Mouse (Mus musculus) liver, embryonic 16.5 days (tissue): ENCODE data around the gene Pfn1. TPM values are rescaled to one million over a fixed set of nuclear protein-coding genes. Genes with fewer than 3 reads are reported as not detected.

Experiments
- ATAC-seq: fragments of 200-750 bp; cut with Nextera tagmentation; 2 replicates; pipeline ENCODE4 v1.8.0; 2017; ENCODE audit warnings: low read depth, mild to moderate bottlenecking, moderate number of reproducible peaks, moderate library complexity
- H3K27ac ChIP-seq: fragments of 300-500 bp; sonication (generic); 2 replicates; pipeline ENCODE4 v1.5.1; 2014; ENCODE audit warnings: mild to moderate bottlenecking, low read length
- H3K27me3 ChIP-seq: fragments of 300-500 bp; sonication (generic); 2 replicates; pipeline ENCODE4 v1.6.1; 2014; ENCODE audit warnings: low read depth, low read length, mixed read lengths; ENCODE audit not compliant: control insufficient read depth, insufficient read depth
- H3K36me3 ChIP-seq: fragments of 300-500 bp; sonication (generic); 2 replicates; pipeline ENCODE4 v1.6.1; 2014; ENCODE audit warnings: mild to moderate bottlenecking; ENCODE audit not compliant: control insufficient read depth, insufficient read depth
- H3K4me1 ChIP-seq: fragments of 300-500 bp; sonication (generic); 2 replicates; pipeline ENCODE4 v1.6.1; 2014; ENCODE audit warnings: low read depth, low read length, mixed read lengths; ENCODE audit not compliant: control insufficient read depth
- H3K4me2 ChIP-seq: fragments of 300-500 bp; sonication (generic); 2 replicates; pipeline ENCODE4 v1.6.1; 2014; ENCODE audit warnings: low read depth, low read length, mixed read lengths
- H3K4me3 ChIP-seq: fragments of 300-500 bp; sonication (generic); 2 replicates; pipeline ENCODE4 v1.5.1; 2014; ENCODE audit warnings: low read depth, mild to moderate bottlenecking, low read length
- H3K9ac ChIP-seq: fragments of 300-500 bp; sonication (generic); 2 replicates; pipeline ENCODE4 v1.6.1; 2014; ENCODE audit warnings: low read depth, low read length
- H3K9me3 ChIP-seq: fragments of 300-500 bp; sonication (generic); replicated peaks from 2 replicates; pipeline ENCODE4 v1.6.1; 2016; ENCODE audit warnings: low read length; ENCODE audit not compliant: control insufficient read depth
- WGBS: fragments of 180-500 bp; shearing (Covaris S2); extraction: QIAGEN DNeasy Blood & Tissue Kit; methylation state at CpG from one replicate; pipeline ENCODE4 v1.1.7; 2014; ENCODE audit not compliant: insufficient replicate concordance; 5-methylcytosine and 5-hydroxymethylcytosine counted together
- polyA plus RNA-seq: library from polyadenylated mRNA; unstranded; fragments of >200 nt; fragmentation: Nextera tagmentation; extraction: Ambion mirVana; gene quantifications from 2 replicates; pipeline ENCODE4 v1.2.1, GENCODE M21; 2015

Pfn1 gene
- polyA plus RNA-seq, 1 experiment from 2014 or later: 965 TPM

- Histone ChIP-seq H3K27me3 (no peaks in the 10 kb centered on the region), H3K9ac (peak within 1 kb of the TSS; percentile 84), H3K4me3 (peak within 1 kb of the TSS; percentile 81), H3K9me3 (no peaks in the 10 kb centered on the region), H3K4me2 (peak within 1 kb of the TSS; percentile 98), H3K4me1 (peaks cover 27% of the 10 kb centered on the region), H3K36me3 (peaks cover 10% of the 10 kb centered on the region), H3K27ac (peak within 1 kb of the TSS; percentile 98)
- under 1% methylated on average over 44 of the region's 44 CpGs for WGBS
- ATAC-seq: peak; percentile 91
Measured at GRCm38 (mm10) chr11:70668771-70669505, 14.5 kb upstream of the Pfn1 start, which contains the start of gene Spag7. TSS of gene Spag7 (minus strand) at chr11:70669416.

- H3K4me2 ChIP-seq: peak overlapping the region; percentile 98
- peaks cover 14% of the 10 kb centered on the region for H3K36me3 ChIP-seq
- H3K9ac ChIP-seq: peak overlapping the region; percentile 57
- no peaks in the 10 kb centered on the region for H3K9me3 ChIP-seq
- peaks cover 27% of the 10 kb centered on the region for H3K4me1 ChIP-seq
- under 1% methylated on average over 15 of the region's 15 CpGs for WGBS
- ATAC-seq: peak; percentile 49
- H3K27ac ChIP-seq: peak overlapping the region; percentile 95
- H3K27me3 ChIP-seq: no peaks in the 10 kb centered on the region
- H3K4me3 ChIP-seq: peak overlapping the region; percentile 81
Measured at GRCm38 (mm10) chr11:70668335-70668770, 13.9 kb upstream of the Pfn1 start.

- Histone ChIP-seq H3K36me3 (peaks cover 20% of the 10 kb centered on the region), H3K9ac (peak overlapping the region; percentile 57), H3K4me2 (peak overlapping the region; percentile 98), H3K27ac (peak overlapping the region; percentile 95), H3K9me3 (no peaks in the 10 kb centered on the region), H3K4me1 (peaks cover 27% of the 10 kb centered on the region), H3K4me3 (peak overlapping the region; percentile 81), H3K27me3 (no peaks in the 10 kb centered on the region)
- ATAC-seq: no peak
- 63% methylated on average over 14 of the region's 14 CpGs for WGBS
Measured at GRCm38 (mm10) chr11:70667271-70668150, 13.1 kb upstream of the Pfn1 start.

- Histone ChIP-seq H3K36me3 (peaks cover 24% of the 10 kb centered on the region), H3K27ac (no peak overlapping the region)
Measured at GRCm38 (mm10) chr11:70666687-70667086, 12.2 kb upstream of the Pfn1 start.

DNA sequence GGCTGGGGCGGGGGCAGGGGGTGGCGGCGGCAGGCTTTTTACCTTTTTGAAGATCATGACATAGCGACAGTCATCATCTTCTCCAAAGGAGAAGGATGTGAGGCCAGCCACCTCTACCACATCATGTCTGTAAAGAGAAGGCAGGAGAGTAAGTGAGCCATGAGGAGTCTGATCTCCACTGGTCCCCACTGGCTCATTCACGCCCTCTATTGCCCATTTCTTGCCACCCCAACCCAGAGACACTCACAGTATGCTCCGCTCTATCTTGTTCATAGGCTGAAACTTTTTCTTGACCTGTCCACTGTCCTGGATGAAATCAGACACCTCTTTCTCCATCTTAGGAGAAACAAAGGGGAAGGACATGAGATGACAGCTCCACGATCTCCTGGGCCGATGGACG lies 10.3 kb upstream of the Pfn1 start:
- Histone ChIP-seq H3K9ac (no peak overlapping the region), H3K27me3 (no peaks in the 10 kb centered on the region), H3K4me3 (no peak overlapping the region), H3K27ac (no peak overlapping the region), H3K4me2 (no peak overlapping the region), H3K9me3 (no peaks in the 10 kb centered on the region), H3K4me1 (peaks cover 13% of the 10 kb centered on the region), H3K36me3 (peaks cover 24% of the 10 kb centered on the region)
- no peak for ATAC-seq
- WGBS: 83% methylated on average over 9 of the region's 9 CpGs

More at GRCm38 (mm10) chr11:70666687-70667086, 12.2 kb upstream of the Pfn1 start:
- Histone ChIP-seq H3K9me3 (no peaks in the 10 kb centered on the region), H3K4me1 (peaks cover 22% of the 10 kb centered on the region), H3K27me3 (no peaks in the 10 kb centered on the region), H3K9ac (no peak overlapping the region), H3K4me2 (0 out of 2 replicates have a peak overlapping the region, but pooled peaks have one; percentile 98), H3K4me3 (no peak overlapping the region)
- ATAC-seq: no peak
- 80% methylated on average over 8 of the region's 8 CpGs for WGBS

- no peak overlapping the region for H3K4me2 ChIP-seq
- no peaks in the 10 kb centered on the region for H3K9me3 ChIP-seq
- H3K36me3 ChIP-seq: peaks cover 24% of the 10 kb centered on the region
- no peak overlapping the region for H3K4me3 ChIP-seq
- no peak overlapping the region for H3K9ac ChIP-seq
- no peak for ATAC-seq
- H3K27ac ChIP-seq: no peak overlapping the region
- H3K4me1 ChIP-seq: peaks cover 13% of the 10 kb centered on the region
- no peaks in the 10 kb centered on the region for H3K27me3 ChIP-seq
- 81% methylated on average over 6 of the region's 6 CpGs for WGBS
Measured at GRCm38 (mm10) chr11:70663957-70664356, 9.5 kb upstream of the Pfn1 start.

- no peak overlapping the region for H3K27ac ChIP-seq
- WGBS: 83% methylated on average over 8 of the region's 8 CpGs
- no peaks in the 10 kb centered on the region for H3K27me3 ChIP-seq
- no peak for ATAC-seq
- H3K36me3 ChIP-seq: peaks cover 24% of the 10 kb centered on the region
- no peak overlapping the region for H3K9ac ChIP-seq
- peaks cover 10% of the 10 kb centered on the region for H3K4me1 ChIP-seq
- no peaks in the 10 kb centered on the region for H3K9me3 ChIP-seq
- H3K4me2 ChIP-seq: no peak overlapping the region
- H3K4me3 ChIP-seq: no peak overlapping the region
Measured at GRCm38 (mm10) chr11:70663101-70663500, 8.7 kb upstream of the Pfn1 start.

DNA sequence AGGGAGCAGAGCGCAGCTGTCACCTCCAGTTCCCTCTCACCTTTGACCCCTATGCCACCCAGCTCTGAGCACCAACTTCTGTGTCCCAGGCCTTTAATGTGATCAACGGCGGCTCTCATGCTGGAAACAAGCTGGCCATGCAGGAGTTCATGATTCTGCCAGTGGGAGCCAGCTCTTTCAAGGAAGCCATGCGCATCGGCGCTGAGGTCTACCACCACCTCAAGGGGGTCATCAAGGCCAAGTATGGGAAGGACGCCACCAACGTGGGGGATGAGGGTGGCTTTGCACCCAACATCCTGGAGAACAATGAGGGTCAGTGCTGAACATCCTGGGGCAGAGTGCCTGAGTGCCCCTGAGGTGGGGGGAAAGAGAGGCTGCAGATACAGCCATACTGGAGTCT lies 6.1 kb upstream of the Pfn1 start:
- Histone ChIP-seq H3K4me3 (no peak overlapping the region), H3K9me3 (no peaks in the 10 kb centered on the region)
- WGBS: 77% methylated on average over 8 of the region's 8 CpGs

More for the DNA sequence above, 6.1 kb upstream of the Pfn1 start:
- no peak overlapping the region for H3K4me2 ChIP-seq
- no peak overlapping the region for H3K9ac ChIP-seq
- no peak for ATAC-seq
- H3K4me1 ChIP-seq: peaks cover 14% of the 10 kb centered on the region
- no peak overlapping the region for H3K27ac ChIP-seq
- peaks cover 2% of the 10 kb centered on the region; the same call in 1 of the 2 replicates for H3K27me3 ChIP-seq
- peaks cover 24% of the 10 kb centered on the region for H3K36me3 ChIP-seq
